Mouse (Mus musculus) bone marrow, adult 2 months (tissue): Measurements from ENCODE around the gene Colca2.

Experiments
- CTCF ChIP-seq: fragments of 200-500 bp; IDR thresholded peaks from 2 replicates; pipeline ENCODE4 v1.5.1; 2011; ENCODE audit warnings: low read length, control low read depth; ENCODE audit not compliant: control insufficient read depth, insufficient read depth
- POLR2A ChIP-seq: fragments of 200-500 bp; IDR thresholded peaks from 2 replicates; pipeline ENCODE4 v1.6.1; 2011; ENCODE audit warnings: low read depth, mild to moderate bottlenecking, control low read depth, low read length, borderline replicate concordance; ENCODE audit not compliant: control insufficient read depth

DNA sequence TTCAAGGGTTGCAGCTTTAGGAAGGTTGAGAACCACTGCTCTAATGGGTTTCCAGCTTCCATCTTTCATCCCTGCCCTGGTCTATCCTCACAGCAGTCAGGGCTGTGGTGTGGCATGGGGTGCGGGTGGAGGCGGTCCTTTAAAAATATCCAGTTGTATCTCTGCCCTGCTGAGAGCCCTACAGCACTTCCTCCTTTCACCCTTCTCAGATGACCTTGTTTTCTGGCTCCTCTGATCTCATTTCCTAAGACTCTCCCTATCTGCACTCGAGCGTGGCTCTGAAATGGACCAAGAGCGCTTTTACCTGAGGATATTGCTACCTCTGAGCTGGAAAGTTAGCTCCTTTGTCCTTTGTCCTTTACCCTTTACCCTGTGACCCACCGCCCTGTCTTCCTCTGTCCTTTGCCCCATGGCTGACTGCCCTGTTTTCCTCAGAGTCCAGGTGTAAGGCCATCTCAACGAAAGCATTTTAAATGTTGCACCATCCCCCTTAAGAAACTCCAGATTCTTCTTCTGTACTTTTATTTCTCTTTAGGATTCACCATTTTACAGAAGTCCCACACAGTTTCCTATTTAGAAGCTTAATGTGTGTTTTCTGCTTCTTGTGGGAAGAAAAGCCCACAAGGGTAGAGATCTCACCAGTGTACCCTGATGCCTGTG lies 46.2 kb upstream of the Colca2 start:
- TF ChIP-seq CTCF (no peak), POLR2A (no peak)
